Mouse (Mus musculus): ENCODE data around the gene Plcb1.

GRCm38 (mm10) chr2:135467895-135468294 is 682.0 kb downstream of the Plcb1 start:
- TF ChIP-seq CTCF (IDR thresholded peaks at IDR 0.05; ENCODE audit: control insufficient read depth, insufficient read depth, insufficient read length) (no peak), USF1 (IDR thresholded peaks at IDR 0.05; ENCODE audit: low read depth) (no peak), MAX (IDR thresholded peaks at IDR 0.05) (no peak), FOSL1 (IDR thresholded peaks at IDR 0.05; ENCODE audit: insufficient read depth, low read length, poor library complexity, severe bottlenecking) (no peak), CEBPB (IDR thresholded peaks at IDR 0.05; ENCODE audit: low read depth) (no peak)
